Mouse (Mus musculus): ENCODE measurements around the gene Calhm5. TPM values are rescaled to one million over a fixed set of nuclear protein-coding genes. Genes with fewer than 3 reads are reported as not detected.
A peak's percentile ranks its signal among the peaks of the same experiment; 100 is the strongest.

Gene Calhm5
- polyA plus RNA-seq, 1 experiment from 2014 or later: 0.74 TPM

DNA sequence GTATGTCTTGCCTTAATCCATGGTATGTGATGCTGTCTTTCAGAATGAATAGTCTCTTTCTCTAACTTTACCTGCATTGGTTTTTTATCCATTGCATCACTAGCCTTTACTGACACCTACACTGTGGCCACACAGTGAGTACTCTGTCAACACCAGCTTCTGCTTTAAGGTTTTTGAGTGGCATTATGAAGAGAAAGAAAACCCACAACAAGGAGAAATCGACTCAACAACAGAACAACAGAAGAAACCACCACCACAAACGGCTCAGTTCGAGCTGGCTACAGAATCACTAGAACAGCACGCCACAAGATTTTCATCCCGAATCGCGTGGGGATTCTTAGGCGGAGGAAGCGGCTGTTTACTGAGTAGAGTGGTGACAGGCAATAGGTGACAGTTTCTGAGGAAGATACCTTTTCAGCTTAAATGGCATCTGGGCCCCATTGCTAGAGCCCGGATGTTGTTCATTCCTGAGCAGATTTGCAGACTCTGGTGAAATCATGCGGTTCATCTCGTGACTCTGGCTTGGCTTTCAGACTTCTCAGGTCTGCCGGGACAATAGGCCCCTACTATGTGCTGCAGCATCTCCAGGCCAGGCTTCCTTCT lies 14.6 kb upstream of the Calhm5 start:
- H3K36me3 ChIP-seq: no peaks in the 10 kb centered on the region
- H3K27me3 ChIP-seq: no peaks in the 10 kb centered on the region
- no peak overlapping the region for H3K4me2 ChIP-seq
- no peak for ATAC-seq (replicated peaks; ENCODE audit: low FRiP score)
- no peak overlapping the region for H3K27ac ChIP-seq
- H3K4me3 ChIP-seq (replicated peaks): no peak overlapping the region
- H3K9me3 ChIP-seq (replicated peaks): no peaks in the 10 kb centered on the region
- WGBS: 91% methylated on average over 13 of the region's 13 CpGs
- H3K9ac ChIP-seq: no peak overlapping the region
- H3K4me1 ChIP-seq: 0 out of 2 replicates have a peak, but pooled peaks cover 3% of the 10 kb centered on the region

GRCm38 (mm10) chr10:34095964-34096363 lies 355 bp downstream of the Calhm5 start:
- Histone ChIP-seq H3K4me2 (peak overlapping the region; percentile 47), H3K4me3 (replicated peaks) (peak overlapping the region; percentile 27), H3K27me3 (no peaks in the 10 kb centered on the region), H3K36me3 (no peaks in the 10 kb centered on the region), H3K9ac (no peak overlapping the region), H3K9me3 (replicated peaks) (no peaks in the 10 kb centered on the region), H3K27ac (no peak overlapping the region), H3K4me1 (peaks cover 4% of the 10 kb centered on the region; the same call in 1 of the 2 replicates)
- ATAC-seq (replicated peaks; ENCODE audit: low FRiP score): no peak
- 61% methylated on average over 12 of the region's 12 CpGs for WGBS

DNA sequence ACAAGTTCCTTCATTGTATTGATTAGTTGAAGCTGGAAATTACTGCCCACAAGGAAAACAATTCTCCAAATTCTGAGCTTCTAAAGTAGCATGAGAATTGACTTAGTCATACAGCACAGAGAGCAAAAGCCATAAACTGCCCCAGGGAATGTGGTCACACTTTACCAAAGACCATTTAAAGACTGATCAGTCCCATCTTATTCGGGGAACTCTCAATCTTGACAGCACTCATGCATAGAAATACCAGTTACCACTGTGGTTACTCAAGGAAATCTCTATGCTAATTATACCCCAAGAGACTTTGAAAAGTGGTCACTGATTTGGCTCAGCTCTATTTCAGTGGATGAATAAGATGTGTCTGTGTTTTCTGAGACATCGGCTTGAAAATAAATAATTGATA lies 1.2 kb downstream of the Calhm5 start:
- 75% methylated on average over 2 of the region's 2 CpGs for WGBS
- Histone ChIP-seq H3K27me3 (no peaks in the 10 kb centered on the region), H3K4me2 (no peak overlapping the region), H3K9me3 (replicated peaks) (no peaks in the 10 kb centered on the region), H3K9ac (no peak overlapping the region), H3K36me3 (no peaks in the 10 kb centered on the region), H3K4me1 (peaks cover 4% of the 10 kb centered on the region; the same call in 1 of the 2 replicates), H3K27ac (no peak overlapping the region), H3K4me3 (replicated peaks) (no peak overlapping the region)
- no peak for ATAC-seq (replicated peaks; ENCODE audit: low FRiP score)

- WGBS: 77% methylated on average over 5 of the region's 5 CpGs
- no peak overlapping the region for H3K4me3 ChIP-seq (replicated peaks)
- H3K9ac ChIP-seq: no peak overlapping the region
- ATAC-seq (replicated peaks; ENCODE audit: low FRiP score): no peak
- H3K9me3 ChIP-seq (replicated peaks): no peaks in the 10 kb centered on the region
- H3K36me3 ChIP-seq: no peaks in the 10 kb centered on the region
- peaks cover 4% of the 10 kb centered on the region; the same call in 1 of the 2 replicates for H3K4me1 ChIP-seq
- no peak overlapping the region for H3K4me2 ChIP-seq
- no peak overlapping the region for H3K27ac ChIP-seq
- no peaks in the 10 kb centered on the region for H3K27me3 ChIP-seq
These were observed 4.4 kb downstream of the Calhm5 start for GRCm38 (mm10) chr10:34091888-34092287.

GRCm38 (mm10) chr10:34090481-34090880 lies 5.8 kb downstream of the Calhm5 start:
- Histone ChIP-seq H3K9ac (no peak overlapping the region), H3K4me1 (no peaks in the 10 kb centered on the region), H3K9me3 (replicated peaks) (no peaks in the 10 kb centered on the region), H3K27me3 (no peaks in the 10 kb centered on the region), H3K4me2 (no peak overlapping the region), H3K4me3 (replicated peaks) (no peak overlapping the region), H3K27ac (no peak overlapping the region), H3K36me3 (no peaks in the 10 kb centered on the region)
- 81% methylated on average over 1 of the region's 1 CpGs for WGBS
- ATAC-seq (replicated peaks; ENCODE audit: low FRiP score): no peak

GRCm38 (mm10) chr10:34089517-34089916 lies 6.8 kb downstream of the Calhm5 start:
- H3K4me3 ChIP-seq (replicated peaks): no peak overlapping the region
- no peak overlapping the region for H3K27ac ChIP-seq
- WGBS: 54% methylated on average over 3 of the region's 3 CpGs

GRCm38 (mm10) chr10:34088515-34088914 lies 7.8 kb downstream of the Calhm5 start:
- Histone ChIP-seq H3K4me3 (replicated peaks) (no peak overlapping the region), H3K27me3 (no peaks in the 10 kb centered on the region), H3K9ac (no peak overlapping the region), H3K36me3 (no peaks in the 10 kb centered on the region), H3K4me1 (no peaks in the 10 kb centered on the region), H3K4me2 (no peak overlapping the region), H3K27ac (no peak overlapping the region), H3K9me3 (replicated peaks) (no peaks in the 10 kb centered on the region)
- 86% methylated on average over 2 of the region's 2 CpGs for WGBS
- no peak for ATAC-seq (replicated peaks; ENCODE audit: low FRiP score)

More at GRCm38 (mm10) chr10:34089517-34089916, 6.8 kb downstream of the Calhm5 start:
- Histone ChIP-seq H3K4me2 (no peak overlapping the region), H3K36me3 (no peaks in the 10 kb centered on the region), H3K4me1 (no peaks in the 10 kb centered on the region), H3K9me3 (replicated peaks) (no peaks in the 10 kb centered on the region), H3K27me3 (no peaks in the 10 kb centered on the region), H3K9ac (no peak overlapping the region)
- ATAC-seq (replicated peaks; ENCODE audit: low FRiP score): no peak

DNA sequence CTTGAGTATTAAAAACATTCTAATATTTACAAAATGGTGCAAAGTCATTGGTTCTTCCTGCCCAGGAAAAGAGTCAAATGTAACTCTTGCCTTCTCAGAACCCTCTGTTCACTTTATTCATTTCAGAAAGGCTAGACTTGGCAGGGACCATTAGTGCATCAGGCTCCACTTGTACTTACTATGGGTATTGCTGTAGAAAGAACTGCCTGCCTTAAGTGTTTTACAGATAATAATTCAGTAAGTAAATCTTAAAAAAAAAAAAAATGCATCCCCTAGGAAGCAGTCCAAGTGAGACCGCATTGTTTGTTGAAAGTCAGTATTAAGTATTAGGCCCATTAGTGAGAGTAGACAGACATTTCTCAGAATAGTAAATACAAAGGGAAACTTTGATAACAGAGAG lies 9.8 kb downstream of the Calhm5 start:
- Histone ChIP-seq H3K4me3 (replicated peaks) (no peak overlapping the region), H3K9ac (no peak overlapping the region), H3K27me3 (no peaks in the 10 kb centered on the region), H3K9me3 (replicated peaks) (no peaks in the 10 kb centered on the region), H3K36me3 (no peaks in the 10 kb centered on the region), H3K4me1 (no peaks in the 10 kb centered on the region), H3K4me2 (no peak overlapping the region), H3K27ac (no peak overlapping the region)
- ATAC-seq (replicated peaks; ENCODE audit: low FRiP score): no peak
- 93% methylated on average over 1 of the region's 1 CpGs for WGBS

- WGBS: 83% methylated on average over 5 of the region's 5 CpGs
- H3K4me2 ChIP-seq: no peak overlapping the region
These were observed 21.7 kb downstream of the Calhm5 start for GRCm38 (mm10) chr10:34074522-34075200.

GRCm38 (mm10) chr10:34071650-34072049 lies 24.7 kb downstream of the Calhm5 start:
- no peak overlapping the region for H3K9ac ChIP-seq
- no peak for ATAC-seq (replicated peaks; ENCODE audit: low FRiP score)
- no peak overlapping the region for H3K27ac ChIP-seq
- 56% methylated on average over 2 of the region's 2 CpGs for WGBS
- no peaks in the 10 kb centered on the region for H3K9me3 ChIP-seq (replicated peaks)
- H3K36me3 ChIP-seq: no peaks in the 10 kb centered on the region
- H3K27me3 ChIP-seq: no peaks in the 10 kb centered on the region
- no peak overlapping the region for H3K4me2 ChIP-seq
- no peak overlapping the region for H3K4me3 ChIP-seq (replicated peaks)
- H3K4me1 ChIP-seq: no peaks in the 10 kb centered on the region

More at GRCm38 (mm10) chr10:34074522-34075200, 21.7 kb downstream of the Calhm5 start:
- no peak overlapping the region for H3K9ac ChIP-seq
- H3K27me3 ChIP-seq: no peaks in the 10 kb centered on the region
- no peak for ATAC-seq (replicated peaks; ENCODE audit: low FRiP score)
- H3K4me1 ChIP-seq: no peaks in the 10 kb centered on the region
- no peak overlapping the region for H3K4me3 ChIP-seq (replicated peaks)
- no peaks in the 10 kb centered on the region for H3K9me3 ChIP-seq (replicated peaks)
- H3K36me3 ChIP-seq: no peaks in the 10 kb centered on the region
- H3K27ac ChIP-seq: no peak overlapping the region

DNA sequence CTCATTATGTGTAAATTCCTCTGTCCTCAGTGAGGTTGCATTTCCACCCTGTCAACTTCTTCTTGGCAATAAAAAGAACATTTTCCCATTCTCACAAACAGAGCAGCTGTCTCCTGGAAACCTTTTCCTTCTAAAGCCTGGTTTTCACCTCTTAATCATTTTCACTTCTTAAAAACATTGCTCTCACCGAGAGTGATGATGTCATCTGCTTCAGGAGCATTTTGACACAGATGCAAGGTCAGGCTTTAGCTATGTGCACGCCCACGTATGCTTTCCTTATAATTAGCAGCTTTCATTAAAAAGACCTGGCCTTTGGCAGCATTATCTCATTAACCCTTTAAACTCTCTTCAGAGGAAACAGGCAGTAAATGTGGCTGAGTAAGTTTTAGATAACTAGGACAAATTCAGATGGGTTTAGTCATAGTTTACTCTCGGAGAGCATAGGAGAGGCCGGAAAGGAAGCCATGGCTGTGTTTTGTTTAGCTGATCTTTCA lies 25.3 kb downstream of the Calhm5 start:
- WGBS: 36% methylated on average over 5 of the region's 5 CpGs
- H3K4me1 ChIP-seq: no peaks in the 10 kb centered on the region
- H3K36me3 ChIP-seq: no peaks in the 10 kb centered on the region
- no peaks in the 10 kb centered on the region for H3K27me3 ChIP-seq
- H3K9me3 ChIP-seq (replicated peaks): no peaks in the 10 kb centered on the region
- no peak overlapping the region for H3K4me2 ChIP-seq
- H3K9ac ChIP-seq: no peak overlapping the region
- H3K4me3 ChIP-seq (replicated peaks): no peak overlapping the region
- no peak overlapping the region for H3K27ac ChIP-seq
- ATAC-seq (replicated peaks; ENCODE audit: low FRiP score): no peak

DNA sequence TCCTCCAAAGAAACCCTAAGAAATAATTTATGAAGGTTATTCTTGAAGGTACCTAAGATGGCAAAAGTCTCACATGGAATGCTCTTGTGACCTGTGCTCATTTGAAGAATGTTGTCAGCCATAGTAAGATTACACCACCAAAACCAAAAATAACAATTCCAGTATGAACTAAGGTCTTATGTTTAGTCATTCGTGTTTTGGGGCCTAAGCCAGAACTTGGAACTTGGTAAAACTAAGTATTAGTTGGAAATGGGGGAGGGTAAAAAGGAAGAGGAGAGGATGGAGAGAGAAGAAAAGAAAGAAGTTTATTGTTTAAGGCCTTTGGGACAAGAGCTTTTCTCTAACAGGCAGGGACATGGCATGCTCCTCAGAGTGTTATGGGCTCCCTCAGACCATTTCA lies 26.7 kb downstream of the Calhm5 start:
- no peak for ATAC-seq (replicated peaks; ENCODE audit: low FRiP score)
- Histone ChIP-seq H3K36me3 (no peaks in the 10 kb centered on the region), H3K27me3 (no peaks in the 10 kb centered on the region), H3K27ac (no peak overlapping the region), H3K4me2 (no peak overlapping the region), H3K4me1 (no peaks in the 10 kb centered on the region), H3K9me3 (replicated peaks) (no peaks in the 10 kb centered on the region), H3K4me3 (replicated peaks) (no peak overlapping the region), H3K9ac (no peak overlapping the region)
- WGBS: 65% methylated on average over 1 of the region's 1 CpGs
